Mouse (Mus musculus) hindbrain, embryonic 15.5 days (tissue): ENCODE data around the gene Nolc1. TPM values are rescaled to one million over a fixed set of nuclear protein-coding genes. Genes with fewer than 3 reads are reported as not detected.
A peak's percentile ranks its signal among the peaks of the same experiment; 100 is the strongest.

ENCODE experiments used
- ATAC-seq: fragments of 200-750 bp; cut with Nextera tagmentation; 2 replicates; pipeline ENCODE4 v1.8.0; 2017; ENCODE audit warnings: low read depth, moderate number of reproducible peaks, moderate TSS enrichment; ENCODE audit not compliant: low FRiP score
- H3K27ac ChIP-seq: fragments of 300-500 bp; sonication (generic); replicated peaks from 2 replicates; pipeline ENCODE4 v1.5.1; 2015; ENCODE audit warnings: mild to moderate bottlenecking, inconsistent platforms
- H3K27me3 ChIP-seq: fragments of 300-500 bp; sonication (generic); 2 replicates; pipeline ENCODE4 v1.6.1; 2015; ENCODE audit warnings: control low read depth, inconsistent platforms
- H3K36me3 ChIP-seq: fragments of 300-500 bp; sonication (generic); 2 replicates; pipeline ENCODE4 v1.6.1; 2015; ENCODE audit warnings: control low read depth, inconsistent platforms
- H3K4me1 ChIP-seq: fragments of 300-500 bp; sonication (generic); replicated peaks from 2 replicates; pipeline ENCODE4 v1.6.1; 2015; ENCODE audit warnings: control low read depth, inconsistent platforms
- H3K4me2 ChIP-seq: fragments of 300-500 bp; sonication (generic); 2 replicates; pipeline ENCODE4 v1.6.1; 2015; ENCODE audit warnings: moderate library complexity, mild to moderate bottlenecking, inconsistent platforms
- H3K4me3 ChIP-seq: fragments of 300-500 bp; sonication (generic); 2 replicates; pipeline ENCODE4 v1.5.1; 2015; ENCODE audit warnings: mild to moderate bottlenecking, inconsistent platforms
- H3K9ac ChIP-seq: fragments of 300-500 bp; sonication (generic); 2 replicates; pipeline ENCODE4 v1.6.1; 2015; ENCODE audit warnings: inconsistent platforms
- H3K9me3 ChIP-seq: fragments of 300-500 bp; sonication (generic); 2 replicates; pipeline ENCODE4 v1.6.1; 2016; ENCODE audit warnings: control low read depth, inconsistent platforms
- WGBS: fragments of 180-500 bp; shearing (Covaris S2); methylation state at CpG from one replicate; pipeline ENCODE4 v1.1.7; 2015; 5-methylcytosine and 5-hydroxymethylcytosine counted together
- polyA plus RNA-seq: library from polyadenylated mRNA; unstranded; fragments of >200 nt; fragmentation: Nextera tagmentation; extraction: Ambion mirVana; gene quantifications from 2 replicates; pipeline ENCODE4 v1.2.1, GENCODE M21; 2015

Gene Nolc1
- polyA plus RNA-seq, 1 experiment from 2014 or later: 64.7 TPM

GRCm38 (mm10) chr19:46044993-46045695, 30.5 kb upstream of the Nolc1 start, which contains the start of gene Ldb1:
Gene Ldb1, minus strand, starts transcription at chr19:46045214.
- Histone ChIP-seq H3K4me1 (peaks cover 60% of the 10 kb centered on the region), H3K9me3 (no peaks in the 10 kb centered on the region), H3K4me2 (peak within 1 kb of the TSS; percentile 96), H3K4me3 (peak within 1 kb of the TSS; percentile 98), H3K27ac (peak within 1 kb of the TSS; percentile 98), H3K36me3 (no peaks in the 10 kb centered on the region), H3K9ac (peak within 1 kb of the TSS; percentile 98), H3K27me3 (no peaks in the 10 kb centered on the region)
- ATAC-seq: peak; percentile 83
- under 1% methylated on average over 71 of the region's 84 CpGs for WGBS

- peak overlapping the region; percentile 98 for H3K27ac ChIP-seq
- peak overlapping the region; percentile 96 for H3K4me2 ChIP-seq
- no peaks in the 10 kb centered on the region for H3K36me3 ChIP-seq
- WGBS: 0% methylated on average over 7 of the region's 7 CpGs
- H3K9me3 ChIP-seq: no peaks in the 10 kb centered on the region
- H3K4me3 ChIP-seq: peak overlapping the region; percentile 98
- H3K27me3 ChIP-seq: no peaks in the 10 kb centered on the region
- peak; percentile 49 for ATAC-seq
- H3K9ac ChIP-seq: peak overlapping the region; percentile 98
- peaks cover 54% of the 10 kb centered on the region for H3K4me1 ChIP-seq
Measured at GRCm38 (mm10) chr19:46045696-46046311, 29.9 kb upstream of the Nolc1 start.

DNA sequence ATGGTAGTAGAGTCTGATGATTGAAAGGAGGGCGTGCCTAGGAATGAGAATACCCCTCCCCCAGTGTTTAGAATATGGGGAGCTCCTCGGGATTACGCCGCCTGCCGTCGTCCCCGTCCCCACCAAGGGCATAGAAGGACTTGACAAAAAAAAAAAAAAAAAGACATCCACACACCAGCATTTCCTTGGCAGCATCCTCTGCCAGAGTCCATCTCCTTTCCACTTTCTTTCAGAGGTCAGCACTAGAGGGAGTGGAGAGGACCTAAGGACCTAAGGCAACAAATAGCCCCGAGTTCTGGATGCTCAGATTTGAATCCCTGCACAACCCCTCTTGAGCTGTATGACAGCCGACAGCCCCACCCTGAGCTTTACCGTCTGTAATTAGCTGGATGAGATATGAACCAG, 29.0 kb upstream of the Nolc1 start:
- ATAC-seq: no peak
- H3K36me3 ChIP-seq: no peaks in the 10 kb centered on the region
- H3K4me2 ChIP-seq: peak overlapping the region; percentile 96
- peak overlapping the region; percentile 98 for H3K27ac ChIP-seq
- 0 out of 2 replicates have a peak overlapping the region, but pooled peaks have one; percentile 98 for H3K9ac ChIP-seq
- H3K4me3 ChIP-seq: peak overlapping the region; percentile 98; the same call in 1 of the 2 replicates
- H3K9me3 ChIP-seq: no peaks in the 10 kb centered on the region
- H3K4me1 ChIP-seq: peaks cover 46% of the 10 kb centered on the region
- no peaks in the 10 kb centered on the region for H3K27me3 ChIP-seq
- 5% methylated on average over 10 of the region's 10 CpGs for WGBS

DNA sequence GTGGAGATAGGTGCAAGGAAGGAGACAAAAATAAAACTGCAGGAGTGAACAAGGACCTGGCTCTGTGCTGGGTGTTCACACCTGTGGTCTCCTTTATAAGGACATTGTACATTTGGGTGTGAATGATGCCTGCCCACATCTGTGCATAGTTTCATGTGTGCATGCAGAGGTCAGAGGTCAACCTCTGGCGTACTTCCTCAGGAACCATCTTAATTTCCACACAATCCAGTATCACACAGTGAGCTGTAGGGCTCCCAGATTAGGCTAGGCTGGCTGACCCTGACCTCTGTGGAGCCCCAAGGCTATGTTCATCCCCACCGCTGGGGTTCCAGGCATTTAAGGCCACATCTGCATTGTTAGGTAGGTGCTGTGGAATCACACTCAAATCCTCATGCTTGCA, 28.2 kb upstream of the Nolc1 start:
- WGBS: 60% methylated on average over 2 of the region's 2 CpGs
- H3K4me1 ChIP-seq: peaks cover 38% of the 10 kb centered on the region
- H3K4me2 ChIP-seq: no peak overlapping the region
- no peaks in the 10 kb centered on the region for H3K36me3 ChIP-seq
- H3K4me3 ChIP-seq: no peak overlapping the region
- H3K9ac ChIP-seq: no peak overlapping the region
- no peaks in the 10 kb centered on the region for H3K27me3 ChIP-seq
- H3K9me3 ChIP-seq: no peaks in the 10 kb centered on the region
- no peak for ATAC-seq
- H3K27ac ChIP-seq: no peak overlapping the region

- Histone ChIP-seq H3K27me3 (no peaks in the 10 kb centered on the region), H3K9me3 (no peaks in the 10 kb centered on the region), H3K4me3 (no peak overlapping the region), H3K4me1 (peaks cover 21% of the 10 kb centered on the region), H3K27ac (no peak overlapping the region), H3K9ac (no peak overlapping the region), H3K4me2 (no peak overlapping the region), H3K36me3 (no peaks in the 10 kb centered on the region)
- WGBS: 76% methylated on average over 4 of the region's 4 CpGs
- ATAC-seq: no peak
Measured at GRCm38 (mm10) chr19:46049129-46049528, 26.5 kb upstream of the Nolc1 start.

GRCm38 (mm10) chr19:46050462-46050861, 25.2 kb upstream of the Nolc1 start:
- Histone ChIP-seq H3K4me3 (no peak overlapping the region), H3K4me2 (no peak overlapping the region), H3K4me1 (peaks cover 18% of the 10 kb centered on the region), H3K9me3 (no peaks in the 10 kb centered on the region), H3K27me3 (no peaks in the 10 kb centered on the region), H3K9ac (no peak overlapping the region), H3K36me3 (no peaks in the 10 kb centered on the region), H3K27ac (no peak overlapping the region)
- ATAC-seq: no peak
- 92% methylated on average over 2 of the region's 2 CpGs for WGBS

DNA sequence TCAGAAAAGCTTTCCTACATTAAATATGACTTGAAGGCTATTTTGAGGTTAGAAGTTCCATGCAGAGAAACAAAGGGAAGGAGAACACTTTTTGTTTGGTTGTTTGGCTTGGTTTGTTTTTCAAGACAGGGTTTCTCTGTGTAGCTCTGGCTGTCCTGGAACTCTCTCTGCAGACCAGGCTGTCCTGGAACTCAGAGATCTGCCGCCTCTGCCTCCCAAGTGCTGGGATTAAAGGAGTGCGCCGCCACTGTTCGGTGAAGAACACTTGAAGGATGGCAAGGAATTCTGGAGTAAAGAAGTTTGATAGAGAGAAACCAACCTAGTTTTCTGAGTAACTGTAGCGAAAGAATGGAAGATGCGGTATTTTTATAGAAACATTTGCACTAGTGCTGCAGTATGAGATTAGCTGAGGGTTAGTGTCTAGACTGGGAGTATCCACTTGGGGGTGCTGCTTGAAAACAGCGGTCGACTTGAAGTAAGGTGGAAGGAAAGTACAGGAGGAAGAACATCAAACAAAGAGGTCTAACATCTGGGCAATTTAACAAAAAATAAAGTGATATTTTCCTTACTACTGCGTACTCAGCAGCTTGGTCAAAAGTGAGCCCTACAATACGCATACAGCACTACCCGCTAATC, 19.8 kb upstream of the Nolc1 start:
- Histone ChIP-seq H3K36me3 (no peaks in the 10 kb centered on the region), H3K9me3 (no peaks in the 10 kb centered on the region), H3K27me3 (no peaks in the 10 kb centered on the region), H3K4me2 (peak overlapping the region; percentile 94), H3K4me3 (peak overlapping the region; percentile 94), H3K4me1 (peaks cover 19% of the 10 kb centered on the region), H3K27ac (peak overlapping the region; percentile 91), H3K9ac (peak overlapping the region; percentile 76; the same call in 1 of the 2 replicates)
- under 1% methylated on average over 11 of the region's 11 CpGs for WGBS
- ATAC-seq: peak; percentile 88

GRCm38 (mm10) chr19:46056388-46056946, 19.2 kb upstream of the Nolc1 start:
- peaks cover 2% of the 10 kb centered on the region; the same call in 1 of the 2 replicates for H3K36me3 ChIP-seq
- peak overlapping the region; percentile 94 for H3K4me2 ChIP-seq
- H3K4me1 ChIP-seq: peaks cover 19% of the 10 kb centered on the region
- H3K27me3 ChIP-seq: no peaks in the 10 kb centered on the region
- peak overlapping the region; percentile 94 for H3K4me3 ChIP-seq
- peak; percentile 97 for ATAC-seq
- WGBS: under 1% methylated on average over 52 of the region's 52 CpGs
- peak overlapping the region; percentile 91 for H3K27ac ChIP-seq
- no peaks in the 10 kb centered on the region for H3K9me3 ChIP-seq
- H3K9ac ChIP-seq: peak overlapping the region; percentile 76

DNA sequence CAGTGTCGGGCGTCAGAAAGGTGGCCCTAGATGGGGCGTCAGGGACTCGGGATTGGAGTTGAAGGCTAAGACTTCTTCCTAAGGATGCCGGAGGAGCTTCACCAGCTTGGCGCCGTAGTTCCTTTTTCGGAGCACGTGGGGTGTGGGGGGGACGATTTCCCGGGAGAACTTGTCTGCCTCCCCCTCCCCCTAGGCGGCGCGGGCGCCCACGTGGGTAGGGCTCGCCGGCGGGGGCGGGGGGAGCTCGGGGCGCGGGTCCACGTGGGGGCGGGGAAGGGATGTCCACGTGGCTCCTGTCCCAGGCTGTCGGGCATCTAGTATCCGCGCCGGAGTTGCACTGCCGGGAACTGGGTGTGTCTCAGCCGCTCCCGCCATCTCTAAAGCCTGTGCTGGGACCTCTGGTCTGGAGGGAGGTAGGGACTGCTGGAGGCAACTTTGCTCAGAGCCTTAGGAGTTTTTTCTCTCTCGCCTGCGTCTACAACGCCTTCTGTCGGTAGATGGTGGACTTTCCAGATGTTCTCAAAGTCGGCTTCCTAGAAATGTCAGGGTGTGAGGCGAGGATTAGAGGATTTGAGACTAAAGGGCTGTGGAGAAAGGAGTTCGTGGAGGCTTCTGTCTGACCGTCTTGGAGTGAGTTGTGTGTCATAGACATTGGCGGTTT, 18.6 kb upstream of the Nolc1 start:
- ATAC-seq: peak; percentile 65
- no peaks in the 10 kb centered on the region for H3K9me3 ChIP-seq
- peak overlapping the region; percentile 76 for H3K9ac ChIP-seq
- H3K27ac ChIP-seq: peak overlapping the region; percentile 91
- H3K4me1 ChIP-seq: peaks cover 19% of the 10 kb centered on the region
- no peaks in the 10 kb centered on the region for H3K27me3 ChIP-seq
- WGBS: under 1% methylated on average over 40 of the region's 42 CpGs
- H3K36me3 ChIP-seq: peaks cover 7% of the 10 kb centered on the region
- H3K4me3 ChIP-seq: peak overlapping the region; percentile 94
- peak overlapping the region; percentile 94 for H3K4me2 ChIP-seq

DNA sequence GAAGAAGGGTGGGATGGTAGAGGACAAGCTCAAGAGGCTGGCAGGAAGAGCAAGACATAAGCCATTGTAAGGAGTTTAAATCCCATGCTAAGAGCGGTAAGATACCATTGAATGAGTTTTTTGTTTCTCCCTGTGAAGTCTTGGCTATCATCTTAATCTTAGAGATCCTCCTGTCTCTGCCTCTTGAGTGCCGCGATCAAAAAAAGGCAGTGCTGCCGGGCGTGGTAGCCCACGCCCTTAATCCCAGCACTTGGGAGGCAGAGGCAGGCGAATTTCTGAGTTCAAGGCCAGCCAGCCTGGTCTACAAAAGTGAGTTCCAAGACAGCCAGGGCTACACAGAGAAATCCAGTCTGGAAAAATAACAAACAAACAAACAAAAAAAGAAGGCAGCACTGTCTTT, 17.2 kb upstream of the Nolc1 start:
- Histone ChIP-seq H3K36me3 (peaks cover 21% of the 10 kb centered on the region), H3K4me3 (no peak overlapping the region), H3K9ac (no peak overlapping the region), H3K4me2 (no peak overlapping the region), H3K27me3 (no peaks in the 10 kb centered on the region), H3K9me3 (no peaks in the 10 kb centered on the region), H3K27ac (no peak overlapping the region), H3K4me1 (peaks cover 19% of the 10 kb centered on the region)
- ATAC-seq: no peak
- WGBS: 97% methylated on average over 7 of the region's 7 CpGs

DNA sequence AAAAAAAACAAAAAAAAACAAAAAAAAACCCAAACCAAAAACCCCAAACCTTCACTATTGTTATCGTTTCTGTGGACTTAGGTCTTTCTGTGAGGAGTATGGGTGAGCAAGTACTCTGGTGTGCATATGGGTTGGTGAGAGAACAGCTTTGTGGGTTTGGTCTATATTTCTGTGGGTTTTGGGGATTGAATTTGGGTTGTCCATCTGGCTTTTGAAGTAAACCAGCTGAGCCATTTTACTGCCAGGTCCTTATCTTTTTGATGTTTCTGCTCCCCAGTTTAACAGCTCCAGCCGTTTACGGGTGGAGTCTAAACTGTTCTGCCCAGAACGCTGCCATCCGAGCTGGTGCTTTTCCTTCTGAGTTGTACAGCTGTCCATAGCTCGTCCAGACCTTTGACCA, 14.8 kb upstream of the Nolc1 start:
- Histone ChIP-seq H3K4me3 (no peak overlapping the region), H3K27ac (no peak overlapping the region), H3K4me1 (peaks cover 16% of the 10 kb centered on the region), H3K36me3 (peaks cover 45% of the 10 kb centered on the region), H3K9ac (no peak overlapping the region), H3K4me2 (no peak overlapping the region), H3K27me3 (no peaks in the 10 kb centered on the region), H3K9me3 (no peaks in the 10 kb centered on the region)
- ATAC-seq: no peak
- 90% methylated on average over 6 of the region's 6 CpGs for WGBS
